Mouse (Mus musculus) neural tube, embryonic 12.5 days (tissue): Measurements from ENCODE around the gene Svbp. TPM values are rescaled to one million over a fixed set of nuclear protein-coding genes. Genes with fewer than 3 reads are reported as not detected.

Experiments
- ATAC-seq: fragments of 200-750 bp; cut with Nextera tagmentation; 2 replicates; pipeline ENCODE4 v1.8.0; 2017; ENCODE audit warnings: low read depth, mild to moderate bottlenecking, moderate TSS enrichment, moderate library complexity; ENCODE audit not compliant: low FRiP score
- H3K27ac ChIP-seq: fragments of 300-500 bp; sonication (generic); 2 replicates; pipeline ENCODE4 v1.5.1; 2016
- H3K27me3 ChIP-seq: fragments of 300-500 bp; sonication (generic); replicated peaks from 2 replicates; pipeline ENCODE4 v1.6.1; 2016; ENCODE audit warnings: mild to moderate bottlenecking
- H3K36me3 ChIP-seq: fragments of 300-500 bp; sonication (generic); 2 replicates; pipeline ENCODE4 v1.6.1; 2016; ENCODE audit warnings: mild to moderate bottlenecking
- H3K4me1 ChIP-seq: fragments of 300-500 bp; sonication (generic); 2 replicates; pipeline ENCODE4 v1.6.1; 2016
- H3K4me2 ChIP-seq: fragments of 300-500 bp; sonication (generic); replicated peaks from 2 replicates; pipeline ENCODE4 v1.6.1; 2016; ENCODE audit warnings: mild to moderate bottlenecking
- H3K4me3 ChIP-seq: fragments of 300-500 bp; sonication (generic); 2 replicates; pipeline ENCODE4 v1.5.1; 2016
- H3K9ac ChIP-seq: fragments of 300-500 bp; sonication (generic); 2 replicates; pipeline ENCODE4 v1.6.1; 2016; ENCODE audit warnings: mild to moderate bottlenecking
- H3K9me3 ChIP-seq: fragments of 300-500 bp; sonication (generic); 2 replicates; pipeline ENCODE4 v1.6.1; 2016; ENCODE audit warnings: mild to moderate bottlenecking
- WGBS: fragments of 180-500 bp; shearing (Covaris S2); methylation state at CpG from one replicate; pipeline ENCODE4 v1.1.7; 2016; 5-methylcytosine and 5-hydroxymethylcytosine counted together
- polyA plus RNA-seq: library from polyadenylated mRNA; unstranded; fragments of >200 nt; fragmentation: Nextera tagmentation; extraction: Ambion mirVana; gene quantifications from 2 replicates; pipeline ENCODE4 v1.2.1, GENCODE M21; 2016

The Svbp gene
- 185 and 200 TPM in 2 replicates for polyA plus RNA-seq

DNA sequence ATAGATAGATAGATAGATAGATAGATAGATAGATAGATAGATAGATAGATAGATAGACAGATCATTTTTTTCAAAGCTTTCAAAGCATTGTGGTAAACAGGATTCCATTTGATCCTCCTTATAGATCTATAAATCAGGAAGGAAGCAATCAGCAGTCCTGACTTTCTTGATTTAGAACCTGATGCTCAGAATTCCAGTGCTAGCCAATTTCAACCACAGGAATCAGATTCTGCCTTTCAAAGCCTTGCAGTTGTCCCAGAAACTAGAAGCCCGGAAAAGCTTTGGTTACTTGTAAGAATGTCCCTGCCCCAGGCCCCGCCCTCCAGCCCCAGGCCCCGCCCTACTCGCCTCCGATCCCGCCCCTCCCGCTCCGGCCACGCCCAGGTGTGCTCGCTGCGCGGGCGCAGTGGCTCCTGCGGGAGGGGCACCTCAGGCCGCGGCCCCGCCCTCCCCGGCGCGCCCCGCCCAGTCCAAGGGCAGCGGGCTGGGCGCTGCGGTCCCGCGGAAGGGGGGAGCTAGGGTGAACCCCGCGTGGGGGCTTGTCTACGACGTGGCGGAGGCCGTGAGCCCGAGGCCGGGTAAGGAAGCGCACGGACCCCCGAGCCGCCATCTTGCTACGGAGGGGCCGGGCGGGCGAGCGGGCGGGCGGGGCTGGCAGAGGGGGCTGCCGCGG lies at the start of gene Svbp:
Gene Svbp (plus strand): TSS at position 398 of the 673 bp plus-strand sequence.
- Histone ChIP-seq H3K9ac (peak within 1 kb of the TSS; percentile 68), H3K4me2 (peak within 1 kb of the TSS; percentile 76), H3K36me3 (no peaks in the 10 kb centered on the region), H3K4me3 (peak within 1 kb of the TSS; percentile 70), H3K27me3 (no peaks in the 10 kb centered on the region), H3K4me1 (peaks cover 19% of the 10 kb centered on the region), H3K9me3 (no peaks in the 10 kb centered on the region), H3K27ac (peak within 1 kb of the TSS; percentile 21)
- under 1% methylated on average over 47 of the region's 47 CpGs for WGBS
- ATAC-seq, result peak; percentile 89

DNA sequence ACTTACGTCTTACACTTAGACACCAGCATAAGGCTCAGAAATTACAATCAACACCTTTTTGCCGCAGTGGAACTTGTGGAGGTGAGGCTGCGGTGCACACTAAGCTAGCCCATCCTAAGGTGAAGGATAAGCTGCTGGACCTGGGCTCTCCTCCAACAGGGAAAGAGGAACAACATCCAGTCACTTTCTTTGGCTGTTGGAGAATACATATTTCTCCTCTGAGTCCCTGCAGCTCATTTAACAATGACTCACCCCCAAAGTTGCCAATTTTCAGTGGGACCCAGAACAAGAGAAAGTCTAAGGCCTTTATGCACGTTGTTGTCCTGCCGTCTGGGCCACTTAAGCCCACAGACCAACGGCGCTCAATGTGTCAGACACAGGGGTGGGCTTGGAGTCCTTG lies 48.3 kb upstream of the Svbp start:
- Histone ChIP-seq H3K4me2 (no peak overlapping the region), H3K27me3 (no peaks in the 10 kb centered on the region), H3K27ac (no peak overlapping the region), H3K9ac (no peak overlapping the region), H3K4me3 (no peak overlapping the region), H3K9me3 (no peaks in the 10 kb centered on the region), H3K36me3 (no peaks in the 10 kb centered on the region), H3K4me1 (no peaks in the 10 kb centered on the region)
- 90% methylated on average over 7 of the region's 7 CpGs for WGBS
- ATAC-seq, result no peak

DNA sequence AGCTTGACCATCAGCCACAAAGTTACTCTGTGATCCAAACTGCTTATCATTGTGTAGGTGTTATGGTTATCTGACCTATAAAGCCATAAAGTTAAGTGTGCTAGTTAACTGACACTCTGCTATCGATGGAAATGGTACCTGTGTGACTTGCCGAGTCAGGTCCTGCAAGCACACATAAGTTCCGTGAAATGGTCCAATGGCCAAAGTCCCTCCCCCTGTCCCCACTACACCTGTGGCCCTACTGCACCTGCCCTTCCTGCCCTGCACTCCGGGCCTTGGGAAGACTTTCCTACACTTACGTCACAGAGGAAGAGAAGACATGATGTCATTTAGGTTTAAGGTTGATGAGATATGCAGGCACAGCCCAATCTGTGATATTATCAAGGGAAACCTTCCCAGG lies 47.8 kb upstream of the Svbp start:
- WGBS, result 91% methylated on average over 5 of the region's 5 CpGs
- Histone ChIP-seq H3K36me3 (no peaks in the 10 kb centered on the region), H3K4me3 (no peak overlapping the region), H3K27me3 (no peaks in the 10 kb centered on the region), H3K4me1 (no peaks in the 10 kb centered on the region), H3K9ac (no peak overlapping the region), H3K27ac (no peak overlapping the region), H3K9me3 (no peaks in the 10 kb centered on the region), H3K4me2 (no peak overlapping the region)
- no peak for ATAC-seq

DNA sequence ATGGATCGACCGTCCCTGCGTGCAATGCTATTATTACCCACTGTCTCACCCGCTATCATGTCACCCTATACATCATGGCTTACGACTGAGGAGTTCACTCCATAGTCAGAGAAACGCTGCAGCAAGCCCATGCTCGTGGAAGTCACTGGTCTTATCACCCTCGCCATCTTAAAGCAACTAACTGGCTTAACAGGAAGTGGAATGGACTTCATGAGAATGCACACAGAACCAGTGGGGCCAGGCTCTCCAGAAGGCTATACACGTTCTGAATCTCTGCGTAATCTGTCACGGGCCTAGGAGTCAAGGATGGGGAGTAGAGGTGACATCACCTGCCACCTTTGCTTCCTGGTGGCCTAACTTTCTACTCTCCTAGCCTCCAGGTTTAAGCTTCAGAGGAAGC lies 46.4 kb upstream of the Svbp start:
- Histone ChIP-seq H3K36me3 (no peaks in the 10 kb centered on the region), H3K4me2 (no peak overlapping the region), H3K9me3 (no peaks in the 10 kb centered on the region), H3K27me3 (no peaks in the 10 kb centered on the region), H3K4me1 (no peaks in the 10 kb centered on the region), H3K4me3 (no peak overlapping the region), H3K9ac (no peak overlapping the region), H3K27ac (no peak overlapping the region)
- WGBS, result 88% methylated on average over 11 of the region's 11 CpGs
- no peak for ATAC-seq

DNA sequence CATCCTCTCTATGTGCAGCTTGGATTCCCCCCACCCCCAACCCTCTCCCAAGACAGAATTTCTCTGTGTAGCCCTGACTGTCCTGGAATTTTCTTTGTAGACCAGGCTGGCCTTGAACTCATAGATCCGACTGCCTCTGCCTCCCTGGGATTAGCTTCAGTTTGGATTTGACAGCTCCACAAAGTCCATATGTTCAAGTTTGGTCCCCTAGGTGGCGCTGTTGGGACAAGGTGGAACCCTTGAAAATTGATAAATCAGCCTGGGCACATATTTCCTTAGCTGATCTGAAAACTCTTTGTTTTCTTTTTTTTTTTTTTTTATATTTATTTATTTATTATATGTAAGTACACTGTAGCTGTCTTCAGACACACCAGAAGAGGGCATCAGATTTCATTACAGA lies 37.9 kb upstream of the Svbp start:
- no peak overlapping the region for H3K4me3 ChIP-seq
- H3K9me3 ChIP-seq, result no peaks in the 10 kb centered on the region
- H3K27ac ChIP-seq, result no peak overlapping the region
- H3K27me3 ChIP-seq, result no peaks in the 10 kb centered on the region
- H3K9ac ChIP-seq, result no peak overlapping the region
- no peaks in the 10 kb centered on the region for H3K4me1 ChIP-seq
- no peak for ATAC-seq
- 35% methylated on average over 2 of the region's 2 CpGs for WGBS
- H3K36me3 ChIP-seq, result no peaks in the 10 kb centered on the region
- no peak overlapping the region for H3K4me2 ChIP-seq

DNA sequence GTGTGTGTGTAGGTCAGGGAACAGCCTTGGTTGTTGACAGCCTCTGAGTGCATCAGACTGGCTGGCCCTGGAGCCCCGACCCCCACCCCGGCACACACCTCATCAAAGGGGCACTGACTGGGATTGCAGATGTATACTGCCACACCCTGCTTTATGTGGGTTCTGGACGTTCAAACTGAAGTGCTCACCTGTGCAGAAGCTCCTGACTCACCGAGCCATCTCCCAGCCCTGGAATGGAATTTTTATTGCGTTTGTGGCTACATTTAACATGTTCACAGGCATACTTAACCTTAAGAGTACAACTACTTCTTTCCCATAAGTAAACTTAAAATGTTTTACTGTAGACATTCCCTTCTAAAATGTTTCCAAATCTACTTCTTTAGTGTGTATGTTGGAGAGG lies 37.2 kb upstream of the Svbp start:
- Histone ChIP-seq H3K27me3 (no peaks in the 10 kb centered on the region), H3K9me3 (no peaks in the 10 kb centered on the region), H3K4me1 (no peaks in the 10 kb centered on the region), H3K4me3 (no peak overlapping the region), H3K36me3 (no peaks in the 10 kb centered on the region), H3K27ac (no peak overlapping the region), H3K9ac (no peak overlapping the region), H3K4me2 (no peak overlapping the region)
- WGBS, result 85% methylated on average over 5 of the region's 5 CpGs
- no peak for ATAC-seq

DNA sequence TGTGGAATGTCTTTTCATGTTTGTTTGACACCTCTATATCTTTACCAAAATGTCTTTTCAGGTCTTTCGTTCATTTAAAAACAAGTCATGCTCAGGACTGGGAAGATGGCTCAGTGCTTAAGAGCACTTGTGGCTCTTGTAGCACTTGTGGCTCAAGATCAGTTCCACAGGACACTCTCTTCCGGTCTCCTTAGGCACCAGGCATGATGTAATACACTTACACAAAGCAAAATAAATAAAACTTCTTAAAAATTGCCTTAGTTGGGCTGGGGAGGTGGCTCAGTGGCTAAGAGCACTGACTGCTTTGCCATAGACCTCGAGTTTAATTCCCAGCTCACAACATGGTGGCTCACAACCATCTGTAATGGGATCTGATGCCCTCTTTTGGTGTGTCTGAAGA lies 33.7 kb upstream of the Svbp start:
- WGBS, result 82% methylated on average over 3 of the region's 3 CpGs
- H3K4me1 ChIP-seq, result no peaks in the 10 kb centered on the region
- no peak overlapping the region for H3K4me3 ChIP-seq
- H3K9ac ChIP-seq, result no peak overlapping the region
- H3K9me3 ChIP-seq, result no peaks in the 10 kb centered on the region
- H3K27me3 ChIP-seq, result no peaks in the 10 kb centered on the region
- no peak for ATAC-seq
- no peaks in the 10 kb centered on the region for H3K36me3 ChIP-seq
- H3K27ac ChIP-seq, result no peak overlapping the region
- H3K4me2 ChIP-seq, result no peak overlapping the region

DNA sequence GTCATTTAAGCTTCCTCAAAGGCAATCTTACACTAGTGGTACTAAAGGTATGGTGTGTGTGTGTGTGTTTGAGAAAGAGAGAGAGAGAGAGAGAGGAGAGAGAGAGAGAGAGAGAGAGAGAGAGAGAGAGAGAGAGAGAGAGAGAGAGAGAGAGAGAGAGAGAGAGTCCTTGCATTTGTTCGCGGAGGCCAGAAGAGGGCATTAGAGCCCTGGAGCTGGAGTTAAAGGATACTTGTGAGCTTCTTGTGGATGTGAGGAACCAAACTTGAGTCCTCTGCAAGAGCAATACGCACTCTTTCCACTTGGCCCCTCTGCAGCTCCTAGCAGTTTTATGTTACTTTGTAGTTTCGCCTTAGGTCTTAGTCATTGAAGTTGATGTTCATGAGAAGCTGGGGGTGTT lies 32.1 kb upstream of the Svbp start:
- no peak overlapping the region for H3K27ac ChIP-seq
- no peaks in the 10 kb centered on the region for H3K27me3 ChIP-seq
- ATAC-seq, result no peak
- no peaks in the 10 kb centered on the region for H3K9me3 ChIP-seq
- H3K36me3 ChIP-seq, result no peaks in the 10 kb centered on the region
- no peak overlapping the region for H3K9ac ChIP-seq
- WGBS, result 65% methylated on average over 4 of the region's 4 CpGs
- no peaks in the 10 kb centered on the region for H3K4me1 ChIP-seq
- H3K4me2 ChIP-seq, result no peak overlapping the region
- H3K4me3 ChIP-seq, result no peak overlapping the region

DNA sequence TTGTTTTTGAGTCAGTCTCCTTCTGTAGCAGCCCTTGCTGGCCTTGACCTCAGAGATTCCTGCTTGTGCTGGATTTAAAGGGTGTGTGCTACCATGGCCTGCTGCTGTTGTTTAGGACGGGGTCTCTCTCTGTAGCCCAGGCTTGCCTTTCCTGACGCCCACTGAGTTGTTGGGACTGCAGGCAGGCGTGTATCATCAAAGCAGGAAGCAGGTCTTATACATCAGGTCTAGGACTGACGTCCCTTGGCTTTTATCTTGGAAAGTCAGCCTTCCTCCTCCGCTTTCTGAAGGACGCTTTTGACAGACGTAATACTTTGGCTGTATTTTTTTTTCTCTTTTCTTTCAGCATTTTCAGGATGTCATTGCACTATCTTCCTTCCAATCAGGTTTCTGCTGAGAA lies 29.2 kb upstream of the Svbp start:
- WGBS, result 82% methylated on average over 7 of the region's 7 CpGs
- Histone ChIP-seq H3K27me3 (no peaks in the 10 kb centered on the region), H3K9ac (no peak overlapping the region), H3K4me1 (no peaks in the 10 kb centered on the region), H3K4me2 (no peak overlapping the region), H3K9me3 (no peaks in the 10 kb centered on the region), H3K4me3 (no peak overlapping the region), H3K27ac (no peak overlapping the region), H3K36me3 (peaks cover 28% of the 10 kb centered on the region)
- ATAC-seq, result no peak

DNA sequence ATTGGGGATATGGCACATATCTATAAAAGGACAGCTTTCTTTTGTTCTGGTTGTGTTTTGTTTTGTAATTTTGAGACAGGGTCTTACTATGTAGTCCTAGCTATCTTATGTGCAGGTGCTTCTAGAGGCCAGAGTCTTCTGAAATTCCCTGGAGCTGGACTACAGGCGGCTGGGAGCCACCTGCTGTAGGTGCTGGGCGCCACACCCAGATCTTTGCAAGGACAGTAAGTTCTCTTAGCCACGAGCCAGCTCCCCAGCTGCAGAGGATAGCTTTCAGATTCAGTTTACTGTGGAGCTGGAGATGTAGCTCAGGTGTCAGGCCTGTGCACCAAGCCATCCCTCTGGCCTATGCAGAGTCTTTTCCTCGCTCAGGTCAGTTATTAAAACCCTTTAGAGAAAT lies 28.0 kb upstream of the Svbp start:
- peaks cover 6% of the 10 kb centered on the region; the same call in 1 of the 2 replicates for H3K4me1 ChIP-seq
- no peaks in the 10 kb centered on the region for H3K9me3 ChIP-seq
- no peak overlapping the region for H3K4me2 ChIP-seq
- H3K36me3 ChIP-seq, result peaks cover 28% of the 10 kb centered on the region
- no peak overlapping the region for H3K4me3 ChIP-seq
- no peak overlapping the region for H3K9ac ChIP-seq
- whole genome bisulfite sequencing, result 83% methylated on average over 4 of the region's 4 CpGs
- ATAC-seq, result no peak
- no peak overlapping the region for H3K27ac ChIP-seq
- no peaks in the 10 kb centered on the region for H3K27me3 ChIP-seq

DNA sequence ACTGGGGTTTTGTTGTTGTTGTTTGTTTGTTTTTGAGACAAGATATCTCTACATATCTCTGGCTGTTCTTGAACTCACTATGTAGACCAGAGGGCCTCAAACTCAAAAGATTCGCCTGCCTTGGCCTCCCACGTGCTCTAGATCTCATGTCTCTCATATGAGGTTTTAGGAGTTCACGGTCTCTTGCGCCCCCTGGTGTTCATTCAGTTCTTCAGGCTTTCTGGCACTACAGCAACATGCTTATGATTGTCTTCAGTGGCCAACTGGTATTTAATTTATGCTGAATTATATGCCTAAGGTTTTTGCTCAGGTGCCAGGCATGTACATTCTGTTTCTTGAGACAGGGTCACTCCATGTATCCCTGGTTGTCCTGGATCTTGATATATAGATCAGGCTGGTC lies 27.4 kb upstream of the Svbp start:
- WGBS, result 3% methylated on average over 4 of the region's 4 CpGs
- H3K27ac ChIP-seq, result no peak overlapping the region

DNA sequence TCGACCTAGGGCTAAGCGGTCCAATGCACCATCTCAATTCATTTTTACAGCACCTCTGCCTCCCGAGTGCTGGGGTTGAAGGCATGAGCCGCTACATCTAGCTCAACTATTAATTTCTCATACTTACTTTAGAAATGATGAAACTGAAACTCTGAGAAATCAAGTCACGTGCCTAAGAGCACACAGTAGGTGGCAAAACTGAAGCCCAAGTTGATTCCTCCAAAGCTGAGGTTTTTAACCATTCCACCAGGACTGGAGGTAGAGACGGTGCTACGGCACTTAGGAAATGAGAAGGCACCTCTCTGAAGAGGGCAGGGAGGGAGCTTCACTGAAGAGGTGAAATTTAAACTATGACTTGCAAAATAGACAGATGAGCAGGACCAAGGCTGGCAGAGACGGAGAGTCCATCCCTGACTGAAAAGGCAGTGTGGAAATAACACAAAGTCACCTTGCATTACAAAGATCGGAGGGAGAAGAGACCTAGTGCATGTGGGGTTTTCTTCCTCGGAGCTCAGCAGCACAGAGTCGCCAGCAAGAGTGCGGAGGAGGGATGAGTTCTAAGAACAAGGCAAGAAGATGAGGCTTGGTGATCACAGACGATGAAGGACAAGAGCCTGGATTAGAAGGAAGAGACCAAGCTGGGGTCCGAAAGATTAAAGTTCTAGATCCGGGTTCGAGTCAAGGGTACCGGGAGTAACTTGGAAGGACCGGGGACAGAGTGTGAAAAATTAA lies 22.0 kb upstream of the Svbp start:
- Histone ChIP-seq H3K4me1 (peaks cover 16% of the 10 kb centered on the region), H3K27ac (no peak overlapping the region), H3K9me3 (no peaks in the 10 kb centered on the region), H3K36me3 (peaks cover 28% of the 10 kb centered on the region), H3K4me2 (peak overlapping the region; percentile 67), H3K9ac (peak overlapping the region; percentile 77), H3K4me3 (peak overlapping the region; percentile 75), H3K27me3 (no peaks in the 10 kb centered on the region)
- no peak for ATAC-seq
- WGBS, result 45% methylated on average over 18 of the region's 18 CpGs

More for the DNA sequence above, 27.4 kb upstream of the Svbp start:
- Histone ChIP-seq H3K9ac (no peak overlapping the region), H3K4me2 (no peak overlapping the region), H3K4me1 (peaks cover 9% of the 10 kb centered on the region; the same call in 1 of the 2 replicates), H3K9me3 (no peaks in the 10 kb centered on the region), H3K27me3 (no peaks in the 10 kb centered on the region), H3K36me3 (peaks cover 28% of the 10 kb centered on the region), H3K4me3 (no peak overlapping the region)
- no peak for ATAC-seq
